Mouse (Mus musculus) embryonic facial prominence, embryonic 11.5 days (tissue): ENCODE data around the gene Abcc9. TPM values are rescaled to one million over a fixed set of nuclear protein-coding genes. Genes with fewer than 3 reads are reported as not detected.
"Not testable (repeated sequence)": the region's sequence is repeated elsewhere in the genome, so short reads cannot be mapped to it uniquely, and the experiment has no call there.

ENCODE experiments used
- ATAC-seq: fragments of 200-750 bp; cut with Nextera tagmentation; replicated peaks from 2 replicates; pipeline ENCODE4 v1.8.0; 2017; ENCODE audit warnings: low read depth; ENCODE audit not compliant: insufficient number of reproducible peaks, low FRiP score, low TSS enrichment
- DNase-seq: peaks from one replicate; pipeline ENCODE4 v3.0.0-alpha.2; 2015; ENCODE audit warnings: low spot score
- H3K27ac ChIP-seq: fragments of 300-500 bp; sonication (generic); replicated peaks from 2 replicates; pipeline ENCODE4 v1.5.1; 2014; ENCODE audit warnings: mild to moderate bottlenecking, low read depth, low read length, control low read depth
- H3K27me3 ChIP-seq: fragments of 300-500 bp; sonication (generic); 2 replicates; pipeline ENCODE4 v1.6.1; 2014; ENCODE audit warnings: mild to moderate bottlenecking, low read length, moderate library complexity, mixed read lengths; ENCODE audit not compliant: control insufficient read depth, insufficient read depth
- H3K36me3 ChIP-seq: fragments of 300-500 bp; sonication (generic); replicated peaks from 2 replicates; pipeline ENCODE4 v1.6.1; 2014; ENCODE audit warnings: low read depth, mild to moderate bottlenecking, low read length, moderate library complexity, mixed read lengths; ENCODE audit not compliant: control insufficient read depth, insufficient read depth
- H3K4me1 ChIP-seq: fragments of 300-500 bp; sonication (generic); 2 replicates; pipeline ENCODE4 v1.6.1; 2014; ENCODE audit warnings: low read length, mixed read lengths; ENCODE audit not compliant: control insufficient read depth, insufficient read depth
- H3K4me2 ChIP-seq: fragments of 300-500 bp; sonication (generic); 2 replicates; pipeline ENCODE4 v1.6.1; 2014; ENCODE audit warnings: low read depth, mild to moderate bottlenecking, control low read depth, low read length, moderate library complexity
- H3K4me3 ChIP-seq: fragments of 300-500 bp; sonication (generic); 2 replicates; pipeline ENCODE4 v1.5.1; 2014; ENCODE audit warnings: low read depth, low read length, control low read depth
- H3K9ac ChIP-seq: fragments of 300-500 bp; sonication (generic); replicated peaks from 2 replicates; pipeline ENCODE4 v1.6.1; 2014; ENCODE audit warnings: mild to moderate bottlenecking, control low read depth, low read length
- H3K9me3 ChIP-seq: fragments of 300-500 bp; sonication (generic); replicated peaks from 2 replicates; pipeline ENCODE4 v1.6.1; 2016; ENCODE audit warnings: mild to moderate bottlenecking, low read length, inconsistent platforms, mixed read lengths; ENCODE audit not compliant: control insufficient read depth
- WGBS: fragments of 180-500 bp; shearing (Covaris S2); extraction: QIAGEN DNeasy Blood & Tissue Kit; methylation state at CpG from one replicate; pipeline ENCODE4 v1.1.7; 2014; 5-methylcytosine and 5-hydroxymethylcytosine counted together
- polyA plus RNA-seq: library from polyadenylated mRNA; unstranded; fragments of >200 nt; fragmentation: Nextera tagmentation; extraction: Ambion mirVana; gene quantifications from 2 replicates; pipeline ENCODE4 v1.2.1, GENCODE M21; 2014

The Abcc9 gene
- polyA plus RNA-seq, 1 experiment from 2014 or later, result 1.8 TPM

GRCm38 (mm10) chr6:142667701-142668418 is 34.3 kb downstream of the Abcc9 start:
- H3K36me3 ChIP-seq, result no peaks in the 10 kb centered on the region
- ATAC-seq (no peak), DNase-seq (no peak)
- H3K27me3 ChIP-seq, result no peaks in the 10 kb centered on the region
- no peak overlapping the region for H3K4me2 ChIP-seq
- no peak overlapping the region for H3K27ac ChIP-seq
- no peak overlapping the region for H3K9ac ChIP-seq
- no peaks in the 10 kb centered on the region for H3K9me3 ChIP-seq
- WGBS, result 85% methylated on average over 7 of the region's 7 CpGs
- no peak overlapping the region for H3K4me3 ChIP-seq
- no peaks in the 10 kb centered on the region for H3K4me1 ChIP-seq

- not testable (repeated sequence) for H3K4me2 ChIP-seq, H3K4me3 ChIP-seq, H3K4me1 ChIP-seq, DNase-seq, H3K9me3 ChIP-seq, H3K27me3 ChIP-seq, H3K36me3 ChIP-seq, H3K27ac ChIP-seq, H3K9ac ChIP-seq, ATAC-seq
- WGBS, result 92% methylated on average over 3 of the region's 3 CpGs
Observed at GRCm38 (mm10) chr6:142662056-142662455, 40.1 kb downstream of the Abcc9 start.

GRCm38 (mm10) chr6:142659038-142659437 is 43.1 kb downstream of the Abcc9 start:
- no peak for ATAC-seq
- Histone ChIP-seq H3K36me3 (no peaks in the 10 kb centered on the region), H3K27me3 (no peaks in the 10 kb centered on the region), H3K9me3 (no peaks in the 10 kb centered on the region), H3K9ac (no peak overlapping the region), H3K4me1 (no peaks in the 10 kb centered on the region), H3K4me2 (no peak overlapping the region), H3K27ac (no peak overlapping the region), H3K4me3 (no peak overlapping the region)
- peak; percentile 49 for DNase-seq
- 48% methylated on average over 5 of the region's 5 CpGs for WGBS

GRCm38 (mm10) chr6:142654561-142654960 is 47.6 kb downstream of the Abcc9 start:
- WGBS, result 45% methylated on average over 5 of the region's 5 CpGs
- H3K27ac ChIP-seq, result no peak overlapping the region
- H3K9ac ChIP-seq, result no peak overlapping the region
- no peak overlapping the region for H3K4me3 ChIP-seq
- no peaks in the 10 kb centered on the region for H3K27me3 ChIP-seq
- ATAC-seq, result no peak
- no peaks in the 10 kb centered on the region for H3K9me3 ChIP-seq
- H3K4me1 ChIP-seq, result no peaks in the 10 kb centered on the region
- no peak overlapping the region for H3K4me2 ChIP-seq
- H3K36me3 ChIP-seq, result no peaks in the 10 kb centered on the region
- no peak for DNase-seq

- no peak overlapping the region for H3K4me2 ChIP-seq
- H3K9me3 ChIP-seq, result no peaks in the 10 kb centered on the region
- H3K4me3 ChIP-seq, result no peak overlapping the region
- no peaks in the 10 kb centered on the region for H3K27me3 ChIP-seq
- no peaks in the 10 kb centered on the region for H3K4me1 ChIP-seq
- no peak for ATAC-seq
- H3K36me3 ChIP-seq, result no peaks in the 10 kb centered on the region
- DNase-seq, result no peak
- no peak overlapping the region for H3K27ac ChIP-seq
- H3K9ac ChIP-seq, result no peak overlapping the region
- WGBS, result 86% methylated on average over 1 of the region's 1 CpGs
Observed at GRCm38 (mm10) chr6:142652175-142652574, 49.9 kb downstream of the Abcc9 start.

- no peak overlapping the region for H3K4me3 ChIP-seq
- ATAC-seq, result no peak
Observed at GRCm38 (mm10) chr6:142649331-142649730, 52.8 kb downstream of the Abcc9 start.

GRCm38 (mm10) chr6:142645474-142645873 is 56.6 kb downstream of the Abcc9 start:
- no peak overlapping the region for H3K4me2 ChIP-seq
- no peak overlapping the region for H3K9ac ChIP-seq
- ATAC-seq (no peak), DNase-seq (no peak)
- H3K4me1 ChIP-seq, result no peaks in the 10 kb centered on the region
- H3K36me3 ChIP-seq, result no peaks in the 10 kb centered on the region
- 82% methylated on average over 7 of the region's 7 CpGs for WGBS
- H3K27ac ChIP-seq, result no peak overlapping the region
- H3K27me3 ChIP-seq, result no peaks in the 10 kb centered on the region
- no peaks in the 10 kb centered on the region for H3K9me3 ChIP-seq
- no peak overlapping the region for H3K4me3 ChIP-seq

More at GRCm38 (mm10) chr6:142649331-142649730, 52.8 kb downstream of the Abcc9 start:
- 74% methylated on average over 3 of the region's 3 CpGs for WGBS
- H3K9ac ChIP-seq, result no peak overlapping the region
- H3K4me2 ChIP-seq, result no peak overlapping the region
- no peaks in the 10 kb centered on the region for H3K4me1 ChIP-seq
- no peaks in the 10 kb centered on the region for H3K27me3 ChIP-seq
- H3K36me3 ChIP-seq, result no peaks in the 10 kb centered on the region
- no peaks in the 10 kb centered on the region for H3K9me3 ChIP-seq
- no peak for DNase-seq
- no peak overlapping the region for H3K27ac ChIP-seq

GRCm38 (mm10) chr6:142639301-142639700 is 62.8 kb downstream of the Abcc9 start:
- WGBS, result 84% methylated on average over 10 of the region's 10 CpGs
- no peak for DNase-seq
- H3K27me3 ChIP-seq, result no peaks in the 10 kb centered on the region
- H3K4me2 ChIP-seq, result no peak overlapping the region
- no peaks in the 10 kb centered on the region for H3K4me1 ChIP-seq
- no peaks in the 10 kb centered on the region for H3K36me3 ChIP-seq
- no peaks in the 10 kb centered on the region for H3K9me3 ChIP-seq
- H3K4me3 ChIP-seq, result no peak overlapping the region
- no peak overlapping the region for H3K27ac ChIP-seq
- no peak overlapping the region for H3K9ac ChIP-seq
- ATAC-seq, result no peak
